8 mouse cellular contexts compared by ENCODE assay signal in the genomic region with DNA sequence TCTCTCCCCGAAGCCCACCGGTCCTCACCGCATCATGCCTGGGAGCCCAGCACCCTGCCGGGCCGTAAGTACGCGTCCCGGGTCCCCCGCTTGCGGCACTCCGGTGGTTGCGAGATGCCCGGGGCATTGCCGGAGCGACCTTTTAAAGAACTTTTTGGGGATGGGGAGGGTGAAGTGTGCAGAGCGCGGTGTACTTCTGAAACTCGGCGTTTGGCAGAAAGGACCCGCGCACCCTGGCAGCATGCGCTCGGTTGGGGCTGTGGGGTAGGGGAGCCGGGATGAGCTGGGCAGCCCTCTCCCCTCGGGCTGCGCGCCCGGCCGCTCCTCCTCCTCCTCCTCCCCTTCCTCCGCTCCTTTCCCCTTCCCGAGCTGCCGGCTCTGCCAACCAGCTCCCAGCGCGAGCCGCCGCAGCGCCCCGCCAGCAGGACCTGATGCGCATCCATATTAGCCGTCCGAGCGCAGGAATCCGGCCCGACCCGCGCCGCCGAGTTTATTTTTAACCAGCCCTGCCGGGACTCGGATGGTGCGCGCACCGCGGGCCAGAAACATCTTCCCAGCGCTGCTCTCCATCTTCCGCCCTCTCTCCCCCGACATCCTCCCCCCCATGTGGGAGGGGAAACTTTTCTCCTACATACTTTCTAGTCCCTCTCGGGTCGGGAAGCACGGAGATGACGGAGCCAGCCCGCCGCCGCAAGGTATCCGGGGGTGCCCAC. TPM values are rescaled to one million over a fixed set of nuclear protein-coding genes. Genes with fewer than 3 reads are reported as not detected.
DNase-seq lines count a peak whose midpoint lies in the region; ATAC-seq lines count a peak whose summit lies in the region.

No protein-coding gene starts in this region.

- ATAC-seq in hindbrain, embryonic 13.5 days (ENCODE audit: low FRiP score): peak; percentile 50

- H3K36me3 ChIP-seq in hindbrain, embryonic 13.5 days: no peaks in the 10 kb centered on the region
- peaks cover 9% of the 10 kb centered on the region for H3K36me3 ChIP-seq in megakaryocyte, embryonic 14.5 days (replicated peaks; ENCODE audit: low read length)

- H3K9me3 ChIP-seq in hindbrain, embryonic 13.5 days: no peaks in the 10 kb centered on the region
- no peaks in the 10 kb centered on the region for H3K9me3 ChIP-seq in megakaryocyte, embryonic 14.5 days

- peaks cover 46% of the 10 kb centered on the region for H3K4me1 ChIP-seq in hindbrain, embryonic 13.5 days (replicated peaks)
- peaks cover 75% of the 10 kb centered on the region for H3K4me1 ChIP-seq in megakaryocyte, embryonic 14.5 days

- peak; percentile 79 for DNase-seq in Muller cell, postnatal 12 days (ENCODE audit: inconsistent ontology term)
- DNase-seq in cerebellum, adult 9-11 months: peak; percentile 28
- DNase-seq in frontal cortex, postnatal 10 days (ENCODE audit: low spot score in 2 of 2): peak; percentile 26 to 62
- peak; percentile 16 to 76 for DNase-seq in left cerebral cortex, postnatal 10 days (ENCODE audit: extremely low spot score in 1 of 2, low spot score in 2 of 2)
- peak; percentile 71 to 75 for DNase-seq in right cerebral cortex, postnatal 10 days (ENCODE audit: low spot score in 2 of 2)
- DNase-seq in urinary bladder, postnatal 36 days (ENCODE audit: low spot score in 2 of 2): peak; percentile 66 to 71

- H3K27me3 ChIP-seq in hindbrain, embryonic 13.5 days: peaks cover 69% of the 10 kb centered on the region
- H3K27me3 ChIP-seq in megakaryocyte, embryonic 14.5 days (replicated peaks): no peaks in the 10 kb centered on the region

- under 1% methylated on average over 65 of the region's 65 CpGs for WGBS in hindbrain, embryonic 13.5 days

- peak overlapping the region; percentile 57 for H3K4me3 ChIP-seq in hindbrain, embryonic 13.5 days
- peak overlapping the region; percentile 99 for H3K4me3 ChIP-seq in megakaryocyte, embryonic 14.5 days (replicated peaks)

- peak overlapping the region; percentile 72 for H3K27ac ChIP-seq in hindbrain, embryonic 13.5 days

- peak overlapping the region; percentile 95 for H3K4me2 ChIP-seq in hindbrain, embryonic 13.5 days

- intact Hi-C loops in left cerebral cortex, postnatal 10 days (cut with DNase I): loop anchor here (10.0 kb wide), 3 partner anchors 68 to 162 kb away; no protein-coding TSS in a partner anchor

- peak overlapping the region; percentile 71 for H3K9ac ChIP-seq in hindbrain, embryonic 13.5 days

RNA-seq across cellular contexts. Expression of a gene that starts 48.2 kb away (rescaled TPM):
- 2.5 and 3.2 TPM in 2 replicates for polyA plus RNA-seq in hindbrain, embryonic 13.5 days (2015; fragmentation: Nextera tagmentation; extraction: Ambion mirVana)
- total RNA-seq in left cerebral cortex, postnatal 10 days (2021): 10 to 100 TPM; 17.1 to 20.8 TPM
- polyA plus RNA-seq in megakaryocyte, embryonic 14.5 days (2012; ENCODE audit: insufficient read depth, low replicate concordance): 20.6 and 23.3 TPM in 2 replicates

Comparison
In these comparisons a context has a peak if more than half of its experiments do, and no peak if none do; other contexts are left out.
1. Peak in every context shown above with its lines: DNase-seq, ATAC-seq, H3K4me3 ChIP-seq and H3K27ac ChIP-seq.
2. DNase-seq: peak in every context shown above with its lines; median percentile 79 in Muller cell, postnatal 12 days; 73 in right cerebral cortex, postnatal 10 days; 68 in urinary bladder, postnatal 36 days; 46 in left cerebral cortex, postnatal 10 days; 44 in frontal cortex, postnatal 10 days; 28 in cerebellum, adult 9-11 months.